Mouse (Mus musculus) neural tube, embryonic 11.5 days (tissue): Measurements from ENCODE around the gene Stip1. TPM values are rescaled to one million over a fixed set of nuclear protein-coding genes. Genes with fewer than 3 reads are reported as not detected.

Experiments
- ATAC-seq: fragments of 200-750 bp; cut with Nextera tagmentation; 2 replicates; pipeline ENCODE4 v1.8.0; 2017; ENCODE audit warnings: moderate number of reproducible peaks, mild to moderate bottlenecking, moderate TSS enrichment, moderate library complexity; ENCODE audit not compliant: insufficient read depth, low FRiP score, low TSS enrichment
- DNase-seq: peaks from one replicate; pipeline ENCODE4 v3.0.0-alpha.2; 2015; ENCODE audit warnings: low spot score
- H3K27ac ChIP-seq: fragments of 300-500 bp; sonication (generic); 2 replicates; pipeline ENCODE4 v1.5.1; 2014; ENCODE audit warnings: low read depth, mild to moderate bottlenecking, low read length
- H3K27me3 ChIP-seq: fragments of 300-500 bp; sonication (generic); 2 replicates; pipeline ENCODE4 v1.6.1; 2014; ENCODE audit warnings: mild to moderate bottlenecking, low read length, mixed read lengths; ENCODE audit not compliant: control insufficient read depth, insufficient read depth
- H3K36me3 ChIP-seq: fragments of 300-500 bp; sonication (generic); 2 replicates; pipeline ENCODE4 v1.6.1; 2014; ENCODE audit warnings: mild to moderate bottlenecking, low read length, moderate library complexity, mixed read lengths; ENCODE audit not compliant: control insufficient read depth, insufficient read depth
- H3K4me1 ChIP-seq: fragments of 300-500 bp; sonication (generic); 2 replicates; pipeline ENCODE4 v1.6.1; 2014; ENCODE audit warnings: low read length, mixed read lengths; ENCODE audit not compliant: control insufficient read depth, insufficient read depth
- H3K4me2 ChIP-seq: fragments of 300-500 bp; sonication (generic); 2 replicates; pipeline ENCODE4 v1.6.1; 2014; ENCODE audit warnings: low read depth, mild to moderate bottlenecking, moderate library complexity
- H3K4me3 ChIP-seq: fragments of 300-500 bp; sonication (generic); 2 replicates; pipeline ENCODE4 v1.5.1; 2014; ENCODE audit warnings: low read depth, low read length
- H3K9ac ChIP-seq: fragments of 300-500 bp; sonication (generic); 2 replicates; pipeline ENCODE4 v1.6.1; 2014; ENCODE audit warnings: mild to moderate bottlenecking, low read length
- H3K9me3 ChIP-seq: fragments of 300-500 bp; sonication (generic); 2 replicates; pipeline ENCODE4 v1.6.1; 2016; ENCODE audit warnings: low read length; ENCODE audit not compliant: control insufficient read depth
- WGBS: fragments of 180-500 bp; shearing (Covaris S2); extraction: QIAGEN DNeasy Blood & Tissue Kit; methylation state at CpG from one replicate; pipeline ENCODE4 v1.1.7; 2014; 5-methylcytosine and 5-hydroxymethylcytosine counted together
- polyA plus RNA-seq: library from polyadenylated mRNA; unstranded; fragments of >200 nt; fragmentation: Nextera tagmentation; extraction: Ambion mirVana; gene quantifications from 2 replicates; pipeline ENCODE4 v1.2.1, GENCODE M21; 2014

Stip1 gene
- polyA plus RNA-seq, 1 experiment from 2014 or later = 423 TPM

DNA sequence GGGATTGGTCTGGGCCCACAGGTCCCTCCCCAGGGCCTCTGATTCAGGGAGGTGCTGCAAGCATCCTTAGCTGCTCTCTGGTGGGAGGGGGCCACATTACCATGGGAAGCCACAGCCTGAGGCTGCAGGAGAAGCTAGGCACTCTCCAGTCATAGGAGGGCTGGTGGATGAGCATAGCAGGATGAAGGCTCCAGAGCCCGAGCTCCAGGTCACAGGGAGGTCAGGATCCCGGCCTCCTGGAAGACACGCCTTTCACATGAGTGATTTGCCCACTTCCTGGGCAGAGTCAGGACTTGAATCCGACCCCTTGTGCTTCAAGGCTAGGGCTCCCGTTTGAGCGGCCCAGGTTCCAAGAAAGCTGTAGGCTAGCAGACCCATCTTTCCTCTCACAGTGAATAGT, 68.1 kb downstream of the Stip1 start:
- WGBS = 14% methylated on average over 6 of the region's 6 CpGs
- ATAC-seq (no peak), DNase-seq (no peak)
- H3K36me3 ChIP-seq = peaks cover under 1% of the 10 kb centered on the region; the same call in 1 of the 2 replicates
- peak overlapping the region; percentile 22; the same call in 1 of the 2 replicates for H3K9ac ChIP-seq
- H3K27ac ChIP-seq = no peak overlapping the region
- H3K4me2 ChIP-seq = no peak overlapping the region
- no peak overlapping the region for H3K4me3 ChIP-seq
- H3K9me3 ChIP-seq = no peaks in the 10 kb centered on the region
- 0 out of 2 replicates have a peak, but pooled peaks cover 7% of the 10 kb centered on the region for H3K27me3 ChIP-seq
- H3K4me1 ChIP-seq = peaks cover 23% of the 10 kb centered on the region

Other genes with a start within 250 kb of the Stip1 start
- gene Rps6ka4, start 199.3 kb downstream of the Stip1 start, polyA plus RNA-seq = 4.7 and 6.7 TPM in 2 replicates
- 0.89 and 1.0 TPM in 2 replicates for gene Ccdc88b, start 181.8 kb downstream of the Stip1 start, polyA plus RNA-seq
- gene Trmt112, start 130.3 kb downstream of the Stip1 start, polyA plus RNA-seq = 125 and 131 TPM in 2 replicates
- gene Prdx5, start 129.9 kb downstream of the Stip1 start, polyA plus RNA-seq = 110 and 120 TPM in 2 replicates
- 4.1 and 4.3 TPM in 2 replicates for gene Esrra, start 118.2 kb downstream of the Stip1 start, polyA plus RNA-seq
- gene Catsperz, start 114.6 kb downstream of the Stip1 start, polyA plus RNA-seq = 0.77 TPM in 1 of 2 replicates, not detected in the other
- 0.13 and 0.28 TPM in 2 replicates for gene Kcnk4, start 105.5 kb downstream of the Stip1 start, polyA plus RNA-seq
- 53.0 and 58.5 TPM in 2 replicates for gene Bad, start 98.1 kb downstream of the Stip1 start, polyA plus RNA-seq
- gene Gpr137, start 97.5 kb downstream of the Stip1 start, polyA plus RNA-seq = 34.6 and 39.7 TPM in 2 replicates
- gene Ppp1r14b, start 65.0 kb downstream of the Stip1 start, polyA plus RNA-seq = 290 and 313 TPM in 2 replicates
- 22.7 and 25.0 TPM in 2 replicates for gene Plcb3, start 63.5 kb downstream of the Stip1 start, polyA plus RNA-seq
- gene Fkbp2, start 59.5 kb downstream of the Stip1 start, polyA plus RNA-seq = 80.1 and 86.5 TPM in 2 replicates
- gene Vegfb, start 52.3 kb downstream of the Stip1 start, polyA plus RNA-seq = 27.8 and 29.4 TPM in 2 replicates
- gene Dnajc4, start 47.4 kb downstream of the Stip1 start, polyA plus RNA-seq = 16.2 and 17.3 TPM in 2 replicates
- gene Nudt22, start 43.9 kb downstream of the Stip1 start, polyA plus RNA-seq = 19.6 and 20.5 TPM in 2 replicates
- 9.7 and 12.1 TPM in 2 replicates for gene Trpt1, start 43.8 kb downstream of the Stip1 start, polyA plus RNA-seq
- 8.8 and 9.5 TPM in 2 replicates for gene Fermt3, start 20.5 kb downstream of the Stip1 start, polyA plus RNA-seq
- gene Macrod1, start 16.8 kb upstream of the Stip1 start, polyA plus RNA-seq = 3.2 and 3.3 TPM in 2 replicates
- gene Flrt1, start 65.8 kb upstream of the Stip1 start, polyA plus RNA-seq = 6.6 and 7.5 TPM in 2 replicates
- 248 and 255 TPM in 2 replicates for gene Otub1, start 166.3 kb upstream of the Stip1 start, polyA plus RNA-seq
- 706 and 761 TPM in 2 replicates for gene Cox8a, start 177.6 kb upstream of the Stip1 start, polyA plus RNA-seq
- 83.5 and 90.4 TPM in 2 replicates for gene Naa40, start 201.2 kb upstream of the Stip1 start, polyA plus RNA-seq
- gene Rcor2, start 227.4 kb upstream of the Stip1 start, polyA plus RNA-seq = 34.9 and 36.8 TPM in 2 replicates